Mouse (Mus musculus) thymus, adult 2 months (tissue): ENCODE data around the gene Abcb9. TPM values are rescaled to one million over a fixed set of nuclear protein-coding genes. Genes with fewer than 3 reads are reported as not detected.

Experiments
- DNase-seq: peaks from one replicate; pipeline ENCODE4 v3.0.0; 2021
- H3K27ac ChIP-seq: fragments of 200-500 bp; 2 replicates; pipeline ENCODE4 v1.5.1; 2012; ENCODE audit warnings: low read length, control low read depth; ENCODE audit not compliant: control insufficient read depth, insufficient read depth
- H3K27me3 ChIP-seq: fragments of 200-500 bp; 2 replicates; pipeline ENCODE4 v1.6.1; 2012; ENCODE audit warnings: mild to moderate bottlenecking, low read length, moderate library complexity, mixed read lengths; ENCODE audit not compliant: control insufficient read depth, insufficient read depth
- H3K36me3 ChIP-seq: fragments of 200-500 bp; 2 replicates; pipeline ENCODE4 v1.6.1; 2012; ENCODE audit warnings: mild to moderate bottlenecking, low read length, moderate library complexity; ENCODE audit not compliant: control insufficient read depth, insufficient read depth
- H3K4me1 ChIP-seq: fragments of 200-500 bp; replicated peaks from 2 replicates; pipeline ENCODE4 v1.6.1; 2012; ENCODE audit warnings: low read length; ENCODE audit not compliant: control insufficient read depth, insufficient read depth
- H3K4me3 ChIP-seq: fragments of 200-500 bp; 2 replicates; pipeline ENCODE4 v1.5.1; 2012; ENCODE audit warnings: mild to moderate bottlenecking, low read length, control low read depth, moderate library complexity; ENCODE audit not compliant: control insufficient read depth, insufficient read depth
- CTCF ChIP-seq: fragments of 200-500 bp; IDR thresholded peaks from 2 replicates; pipeline ENCODE4 v1.5.1; 2012; ENCODE audit warnings: mild to moderate bottlenecking, control low read depth, low read length, moderate library complexity, borderline replicate concordance; ENCODE audit not compliant: control insufficient read depth, poor library complexity, insufficient read depth; ENCODE audit errors: extremely low read depth
- POLR2A ChIP-seq: fragments of 200-500 bp; IDR thresholded peaks from 2 replicates; pipeline ENCODE4 v1.6.1; 2012; ENCODE audit warnings: mild to moderate bottlenecking, low read length, control low read depth, moderate library complexity; ENCODE audit not compliant: control insufficient read depth, poor library complexity, insufficient read depth; ENCODE audit errors: extremely low read depth
- WGBS: fragments of 180-500 bp; shearing (Covaris S2); methylation state at CpG from one replicate; pipeline ENCODE4 v1.1.7; 2018; 5-methylcytosine and 5-hydroxymethylcytosine counted together
- polyA plus RNA-seq: library from polyadenylated mRNA; depleted of rRNA; stranded (reverse); fragments of >200 nt; gene quantifications from 2 replicates; pipeline ENCODE4 v1.2.3, GENCODE M21; 2012

The Abcb9 gene
- polyA plus RNA-seq, 1 experiment: 48.2 TPM

- peaks cover 75% of the 10 kb centered on the region for H3K4me1 ChIP-seq
- peak overlapping the region; percentile 17; the same call in 1 of the 2 replicates for H3K27ac ChIP-seq
- H3K36me3 ChIP-seq: no peaks in the 10 kb centered on the region
- WGBS: 72% methylated on average over 19 of the region's 19 CpGs
- no peaks in the 10 kb centered on the region for H3K27me3 ChIP-seq
- H3K4me3 ChIP-seq: 0 out of 2 replicates have a peak overlapping the region, but pooled peaks have one; percentile 4
- TF ChIP-seq CTCF: no peak
- TF ChIP-seq POLR2A: no peak
- no peak for DNase-seq
Measured at GRCm38 (mm10) chr5:124029220-124030035, 66.2 kb downstream of the Abcb9 start.

DNA sequence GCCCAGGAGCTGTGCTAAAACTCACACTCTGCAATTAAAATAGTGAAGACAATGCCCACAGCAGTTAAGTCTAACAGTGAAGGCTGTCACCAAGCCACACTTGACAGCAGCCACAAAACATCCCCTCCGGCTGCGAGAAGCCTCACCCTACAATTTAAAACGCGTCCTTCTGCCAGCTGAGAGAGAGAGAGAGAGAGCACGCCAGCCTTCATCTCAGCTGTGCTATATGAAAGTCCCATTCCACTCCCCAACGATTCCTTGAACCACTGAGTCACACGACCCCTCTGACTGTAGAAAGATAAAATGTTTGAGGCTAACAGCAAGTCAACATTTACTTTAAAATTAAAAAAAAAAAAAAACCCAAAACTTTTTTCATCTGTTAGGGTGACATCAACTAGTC lies 66.9 kb downstream of the Abcb9 start:
- no peak for DNase-seq
- no peak for TF ChIP-seq POLR2A
- TF ChIP-seq CTCF: no peak
- H3K4me1 ChIP-seq: peaks cover 75% of the 10 kb centered on the region
- WGBS: 7% methylated on average over 7 of the region's 7 CpGs
- H3K4me3 ChIP-seq: no peak overlapping the region
- H3K36me3 ChIP-seq: no peaks in the 10 kb centered on the region
- peak overlapping the region; percentile 47 for H3K27ac ChIP-seq
- no peaks in the 10 kb centered on the region for H3K27me3 ChIP-seq

GRCm38 (mm10) chr5:124027702-124028470 lies 67.7 kb downstream of the Abcb9 start:
- Histone ChIP-seq H3K27me3 (no peaks in the 10 kb centered on the region), H3K4me3 (no peak overlapping the region), H3K27ac (peak overlapping the region; percentile 47; the same call in 1 of the 2 replicates), H3K36me3 (no peaks in the 10 kb centered on the region), H3K4me1 (peaks cover 76% of the 10 kb centered on the region)
- TF ChIP-seq POLR2A (no peak), CTCF (no peak)
- WGBS: 81% methylated on average over 19 of the region's 19 CpGs
- no peak for DNase-seq

GRCm38 (mm10) chr5:124026568-124026967 lies 69.0 kb downstream of the Abcb9 start:
- no peak overlapping the region for H3K4me3 ChIP-seq
- no peaks in the 10 kb centered on the region for H3K36me3 ChIP-seq
- TF ChIP-seq POLR2A (no peak), CTCF (no peak)
- no peak for DNase-seq
- H3K4me1 ChIP-seq: peaks cover 81% of the 10 kb centered on the region
- no peak overlapping the region for H3K27ac ChIP-seq
- WGBS: 93% methylated on average over 5 of the region's 5 CpGs
- no peaks in the 10 kb centered on the region for H3K27me3 ChIP-seq

- Histone ChIP-seq H3K4me1 (peaks cover 82% of the 10 kb centered on the region), H3K27me3 (no peaks in the 10 kb centered on the region), H3K36me3 (no peaks in the 10 kb centered on the region), H3K4me3 (no peak overlapping the region), H3K27ac (no peak overlapping the region)
- TF ChIP-seq POLR2A (no peak), CTCF (no peak)
- DNase-seq: no peak
- 96% methylated on average over 15 of the region's 15 CpGs for WGBS
Measured at GRCm38 (mm10) chr5:124025587-124026441, 69.8 kb downstream of the Abcb9 start.

DNA sequence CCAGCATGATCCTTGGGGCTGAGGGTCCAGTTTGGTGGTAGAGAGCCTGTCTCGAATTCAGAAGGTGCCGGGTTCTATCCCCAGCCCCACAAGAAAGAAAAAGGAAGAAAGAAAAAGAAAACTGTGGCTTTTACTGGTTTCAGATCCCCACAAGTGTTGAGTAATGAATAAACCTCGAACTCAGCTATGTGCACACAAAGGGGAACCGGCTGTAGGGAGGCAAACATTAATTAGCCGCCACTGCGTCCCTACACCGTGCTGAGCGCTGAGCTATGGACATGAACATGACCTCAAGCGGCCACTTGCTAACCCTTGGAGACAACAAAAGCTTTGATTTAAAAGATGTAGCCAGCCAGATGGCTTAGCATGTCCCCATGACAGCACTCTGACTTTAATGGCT lies 70.5 kb downstream of the Abcb9 start:
- H3K27ac ChIP-seq: no peak overlapping the region
- no peak for DNase-seq
- no peak for TF ChIP-seq CTCF
- no peak for TF ChIP-seq POLR2A
- H3K36me3 ChIP-seq: no peaks in the 10 kb centered on the region
- 46% methylated on average over 9 of the region's 9 CpGs for WGBS
- no peaks in the 10 kb centered on the region for H3K27me3 ChIP-seq
- H3K4me3 ChIP-seq: no peak overlapping the region
- peaks cover 80% of the 10 kb centered on the region for H3K4me1 ChIP-seq
